ENCODE assay signal across 24 mouse cellular contexts in the genomic region with DNA sequence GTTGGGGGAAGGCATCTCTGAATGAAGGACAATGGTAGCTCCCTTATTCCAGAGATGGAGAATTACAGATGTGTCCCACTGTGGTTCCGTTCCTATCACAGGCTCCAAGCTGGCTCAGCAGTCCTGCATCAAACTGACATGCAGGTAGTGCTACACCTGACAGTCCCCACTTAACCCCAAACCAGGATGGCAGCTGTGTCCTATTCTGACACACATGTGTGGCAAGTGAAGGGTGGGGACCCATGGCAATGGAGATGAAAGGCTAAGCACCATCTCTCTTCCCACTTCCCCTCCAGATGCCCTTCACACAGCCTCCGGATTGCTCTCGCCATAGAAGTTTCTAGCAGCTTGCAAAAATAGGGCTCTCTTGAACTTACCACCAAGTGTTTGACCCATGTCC.
"Had no signal": no experiment of that assay in that cellular context is flagged by ENCODE, and none has a peak within 500 bp of the region (broad histone marks: within the 10 kb centered on the region; RNA-seq: fewer than 3 reads in every experiment).

No protein-coding gene starts in this region.

- H3K9me3 ChIP-seq: heart, embryonic 13.5 days; heart, embryonic 15.5 days; hindbrain, embryonic 13.5 days; hindbrain, embryonic 15.5 days; kidney, embryonic 15.5 days; limb, embryonic 12.5 days; liver, embryonic 15.5 days had no signal

- DNase-seq: gastrocnemius, postnatal 14 days; gastrocnemius, postnatal 36 days; heart, adult 18-20 months; heart, postnatal 10 days; heart, postnatal 36 days; kidney, adult 11 months; kidney, adult 2 months; kidney, adult 9 months; kidney, postnatal 14 days; kidney, postnatal 36 days; layer of hippocampus, adult 9-11 months; layer of hippocampus, postnatal 36 days; liver; liver, embryonic 13.5 days; liver, postnatal 0 days had no signal

- H3K4me1 ChIP-seq: heart, embryonic 15.5 days; liver, embryonic 13.5 days; liver, embryonic 15.5 days had no signal

- H3K27me3 ChIP-seq: heart, embryonic 13.5 days; hindbrain, embryonic 13.5 days; hindbrain, embryonic 15.5 days; kidney, embryonic 15.5 days; limb, embryonic 12.5 days; liver, embryonic 13.5 days; liver, embryonic 15.5 days had no signal

- H3K27ac ChIP-seq: heart, embryonic 13.5 days; heart, embryonic 15.5 days; hindbrain, embryonic 13.5 days; hindbrain, embryonic 15.5 days; hindbrain, postnatal 0 days; kidney, embryonic 15.5 days; kidney, postnatal 0 days; limb, embryonic 12.5 days; liver, embryonic 13.5 days; liver, embryonic 15.5 days had no signal

- H3K4me3 ChIP-seq: heart, embryonic 13.5 days; heart, embryonic 15.5 days; hindbrain, embryonic 13.5 days; hindbrain, embryonic 15.5 days; kidney, embryonic 15.5 days; limb, embryonic 12.5 days; liver, embryonic 13.5 days; liver, embryonic 15.5 days had no signal

- H3K36me3 ChIP-seq: heart, embryonic 13.5 days; heart, embryonic 15.5 days; hindbrain, embryonic 13.5 days; hindbrain, embryonic 15.5 days; kidney, embryonic 15.5 days; limb, embryonic 12.5 days; liver, embryonic 13.5 days; liver, embryonic 15.5 days had no signal
